In genomic region chr11:63812146-63812545, GRCm38 (mm10) we compare ENCODE assay signal across 26 mouse cellular contexts.
DNase-seq lines count a peak whose midpoint lies in the region; ATAC-seq and TF ChIP-seq lines count a peak whose summit lies in the region.
"Had no signal": no experiment of that assay in that cellular context is flagged by ENCODE, and none has a peak within 500 bp of the region (broad histone marks: within the 10 kb centered on the region; RNA-seq: fewer than 3 reads in every experiment).

No protein-coding gene starts in this region.

- no peak overlapping the region for H3K4me2 ChIP-seq in hindbrain, postnatal 0 days (ENCODE audit: low read depth, low read length)
- H3K4me2 ChIP-seq in hindbrain, embryonic 16.5 days (ENCODE audit: low read length) = no peak overlapping the region
- H3K4me2 ChIP-seq in midbrain, postnatal 0 days (ENCODE audit: low read depth, low read length, poor library complexity, severe bottlenecking) = no peak overlapping the region
- H3K4me2 ChIP-seq in midbrain, embryonic 16.5 days (ENCODE audit: low read length) = no peak overlapping the region
- H3K4me2 ChIP-seq: hindbrain, embryonic 12.5 days; limb, embryonic 15.5 days; lung, embryonic 14.5 days; midbrain, embryonic 15.5 days; neural tube, embryonic 13.5 days had no signal

- no peaks in the 10 kb centered on the region for H3K36me3 ChIP-seq in hindbrain, postnatal 0 days (ENCODE audit: insufficient read depth, low read length)
- H3K36me3 ChIP-seq in hindbrain, embryonic 16.5 days (ENCODE audit: control insufficient read depth, insufficient read depth, low read length) = no peaks in the 10 kb centered on the region
- no peaks in the 10 kb centered on the region for H3K36me3 ChIP-seq in midbrain, postnatal 0 days (ENCODE audit: insufficient read depth, low read length)
- H3K36me3 ChIP-seq in midbrain, embryonic 16.5 days (ENCODE audit: control insufficient read depth, insufficient read depth, low read length) = no peaks in the 10 kb centered on the region
- H3K36me3 ChIP-seq: hindbrain, embryonic 12.5 days; limb, embryonic 10.5 days; limb, embryonic 15.5 days; midbrain, embryonic 10.5 days; midbrain, embryonic 15.5 days; neural tube, embryonic 13.5 days had no signal

- no peaks in the 10 kb centered on the region for H3K9me3 ChIP-seq in hindbrain, postnatal 0 days (ENCODE audit: low read length)
- H3K9me3 ChIP-seq in hindbrain, embryonic 16.5 days (ENCODE audit: control insufficient read depth, low read length) = no peaks in the 10 kb centered on the region
- no peaks in the 10 kb centered on the region for H3K9me3 ChIP-seq in midbrain, postnatal 0 days (ENCODE audit: low read length)
- H3K9me3 ChIP-seq in midbrain, embryonic 16.5 days (replicated peaks; ENCODE audit: control insufficient read depth, low read length, poor library complexity, severe bottlenecking) = no peaks in the 10 kb centered on the region
- H3K9me3 ChIP-seq: hindbrain, embryonic 12.5 days; limb, embryonic 10.5 days; limb, embryonic 15.5 days; midbrain, embryonic 10.5 days; midbrain, embryonic 15.5 days; neural tube, embryonic 13.5 days had no signal

- no peak for TF ChIP-seq CTCF in hindbrain, postnatal 0 days (IDR thresholded peaks at IDR 0.05; ENCODE audit: low read depth)
- TF ChIP-seq CTCF in midbrain, postnatal 0 days (IDR thresholded peaks at IDR 0.05) = no peak

- WGBS in hindbrain, postnatal 0 days = 64% methylated on average over 5 of the region's 5 CpGs
- WGBS in hindbrain, embryonic 16.5 days = 70% methylated on average over 5 of the region's 5 CpGs
- 79% methylated on average over 5 of the region's 5 CpGs for WGBS in midbrain, postnatal 0 days
- WGBS in midbrain, embryonic 16.5 days = 80% methylated on average over 5 of the region's 5 CpGs

- intact Hi-C loops in gastrocnemius, postnatal 14 days (cut with DNase I; ENCODE audit: low total_unique reads) = no loop called here

- no peaks in the 10 kb centered on the region for H3K4me1 ChIP-seq in hindbrain, postnatal 0 days (ENCODE audit: insufficient read depth, low read length)
- H3K4me1 ChIP-seq in hindbrain, embryonic 16.5 days (ENCODE audit: control insufficient read depth, insufficient read depth, low read depth, low read length) = no peaks in the 10 kb centered on the region
- no peaks in the 10 kb centered on the region for H3K4me1 ChIP-seq in midbrain, postnatal 0 days (ENCODE audit: insufficient read depth, low read length)
- H3K4me1 ChIP-seq in midbrain, embryonic 16.5 days (ENCODE audit: control insufficient read depth, insufficient read depth, low read length) = no peaks in the 10 kb centered on the region
- H3K4me1 ChIP-seq: limb, embryonic 10.5 days; limb, embryonic 15.5 days; midbrain, embryonic 15.5 days; neural tube, embryonic 13.5 days had no signal

- DNase-seq in adrenal gland, adult (ENCODE audit: inconsistent age in 2 of 2, low spot score in 1 of 2) = peak; percentile 64 to 80
- no peak for DNase-seq in adrenal gland, postnatal 4 days (ENCODE audit: low spot score in 2 of 2)
- DNase-seq in hindbrain, postnatal 0 days (ENCODE audit: low spot score) = peak; percentile 10
- peak; percentile 4 for DNase-seq in midbrain, postnatal 0 days (ENCODE audit: low spot score)
- DNase-seq in gastrocnemius, postnatal 14 days = no peak
- DNase-seq in neural tube, embryonic 10.5 days (ENCODE audit: extremely low spot score, low spot score) = no peak
- DNase-seq: cerebellum, adult 9-11 months; gastrocnemius, postnatal 10 days; heart, postnatal 36 days; kidney, postnatal 4 days; lung, embryonic 14.5 days; thymus, adult 2 months; thymus, postnatal 36 days had no signal

- no peaks in the 10 kb centered on the region for H3K27me3 ChIP-seq in hindbrain, postnatal 0 days (ENCODE audit: insufficient read depth, low read length)
- no peaks in the 10 kb centered on the region for H3K27me3 ChIP-seq in hindbrain, embryonic 16.5 days (replicated peaks; ENCODE audit: control insufficient read depth, insufficient read depth, low read length)
- no peaks in the 10 kb centered on the region for H3K27me3 ChIP-seq in midbrain, postnatal 0 days (ENCODE audit: insufficient read depth, low read length)
- no peaks in the 10 kb centered on the region for H3K27me3 ChIP-seq in midbrain, embryonic 16.5 days (ENCODE audit: control insufficient read depth, insufficient read depth, low read depth, low read length)
- H3K27me3 ChIP-seq: CH12.LX; hindbrain, embryonic 12.5 days; limb, embryonic 15.5 days; midbrain, embryonic 15.5 days; neural tube, embryonic 13.5 days had no signal

- no peak overlapping the region for H3K9ac ChIP-seq in hindbrain, postnatal 0 days (replicated peaks; ENCODE audit: low read length)
- H3K9ac ChIP-seq in hindbrain, embryonic 16.5 days (ENCODE audit: low read depth, low read length) = no peak overlapping the region
- H3K9ac ChIP-seq in midbrain, postnatal 0 days (replicated peaks; ENCODE audit: low read length, poor library complexity, severe bottlenecking) = no peak overlapping the region
- H3K9ac ChIP-seq in midbrain, embryonic 16.5 days (ENCODE audit: low read depth, low read length) = no peak overlapping the region
- H3K9ac ChIP-seq: hindbrain, embryonic 12.5 days; limb, embryonic 15.5 days; liver, embryonic 14.5 days; lung, embryonic 14.5 days; midbrain, embryonic 15.5 days; neural tube, embryonic 13.5 days had no signal

- no peak overlapping the region for H3K4me3 ChIP-seq in hindbrain, postnatal 0 days (ENCODE audit: low read length)
- H3K4me3 ChIP-seq in hindbrain, embryonic 16.5 days (ENCODE audit: low read length) = no peak overlapping the region
- no peak overlapping the region for H3K4me3 ChIP-seq in midbrain, postnatal 0 days (ENCODE audit: low read depth, low read length)
- H3K4me3 ChIP-seq in midbrain, embryonic 16.5 days (ENCODE audit: low read depth, low read length) = no peak overlapping the region
- H3K4me3 ChIP-seq: erythroblast, embryonic 14.5 days; hindbrain, embryonic 12.5 days; limb, embryonic 10.5 days; limb, embryonic 15.5 days; midbrain, embryonic 10.5 days; midbrain, embryonic 15.5 days; myocyte; neural tube, embryonic 13.5 days had no signal

- no peak overlapping the region for H3K27ac ChIP-seq in hindbrain, postnatal 0 days
- no peak overlapping the region for H3K27ac ChIP-seq in hindbrain, embryonic 16.5 days (ENCODE audit: low read depth, low read length)
- no peak overlapping the region for H3K27ac ChIP-seq in midbrain, postnatal 0 days (ENCODE audit: low read depth, low read length)
- no peak overlapping the region for H3K27ac ChIP-seq in midbrain, embryonic 16.5 days (ENCODE audit: low read length)
- H3K27ac ChIP-seq: hindbrain, embryonic 12.5 days; limb, embryonic 10.5 days; limb, embryonic 15.5 days; liver, embryonic 14.5 days; midbrain, embryonic 10.5 days; midbrain, embryonic 15.5 days; neural tube, embryonic 13.5 days had no signal

- ATAC-seq in hindbrain, postnatal 0 days = no peak
- no peak for ATAC-seq in hindbrain, embryonic 16.5 days
- ATAC-seq in midbrain, postnatal 0 days (ENCODE audit: low FRiP score) = no peak
- ATAC-seq in midbrain, embryonic 16.5 days = no peak
- ATAC-seq: intestine, postnatal 0 days; midbrain, embryonic 15.5 days had no signal

Comparison
In these comparisons a context has a peak if more than half of its experiments do, and no peak if none do; other contexts are left out.
1. DNase-seq: peak in adrenal gland, adult (2 of 2), hindbrain, postnatal 0 days (single experiment) and midbrain, postnatal 0 days (single experiment); none in adrenal gland, postnatal 4 days (0 of 2), gastrocnemius, postnatal 14 days (single experiment) and neural tube, embryonic 10.5 days (single experiment).